Mouse (Mus musculus) frontal cortex, postnatal 10 days (tissue): ENCODE measurements around the gene Efna1.
A peak's percentile ranks its signal among the peaks of the same experiment; 100 is the strongest.

Source experiments
- DNase-seq, 2 experiments: peaks; one replicate each; pipeline ENCODE4 v3.0.0; 2022; ENCODE audit warnings: low spot score in 2 of 2, mixed read lengths in 1 of 2

The Efna1 gene

GRCm38 (mm10) chr3:89279153-89279890 is 1.6 kb downstream of the Efna1 start:
- peak in 1 of 2 experiments; percentile 60 for DNase-seq

DNA sequence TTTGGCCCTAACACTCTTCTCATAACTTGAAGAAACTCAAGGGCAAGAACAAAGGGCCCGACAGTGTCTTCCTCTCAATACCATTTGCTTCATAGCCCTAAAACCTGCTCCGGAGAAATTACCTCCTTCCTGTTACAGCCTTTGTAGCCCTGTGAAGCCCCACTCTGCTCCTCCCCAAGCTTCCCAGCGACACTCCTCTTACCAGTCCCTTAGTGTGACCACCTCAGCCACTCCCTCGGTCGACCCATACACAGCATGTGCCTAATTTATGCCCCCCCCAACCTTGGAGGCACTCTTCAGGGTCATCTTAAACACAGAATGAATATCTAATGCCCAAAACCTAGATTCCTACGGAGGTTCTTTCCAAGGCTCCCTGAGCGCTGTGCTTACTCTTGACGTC is 2.3 kb downstream of the Efna1 start:
- no peak for DNase-seq

DNA sequence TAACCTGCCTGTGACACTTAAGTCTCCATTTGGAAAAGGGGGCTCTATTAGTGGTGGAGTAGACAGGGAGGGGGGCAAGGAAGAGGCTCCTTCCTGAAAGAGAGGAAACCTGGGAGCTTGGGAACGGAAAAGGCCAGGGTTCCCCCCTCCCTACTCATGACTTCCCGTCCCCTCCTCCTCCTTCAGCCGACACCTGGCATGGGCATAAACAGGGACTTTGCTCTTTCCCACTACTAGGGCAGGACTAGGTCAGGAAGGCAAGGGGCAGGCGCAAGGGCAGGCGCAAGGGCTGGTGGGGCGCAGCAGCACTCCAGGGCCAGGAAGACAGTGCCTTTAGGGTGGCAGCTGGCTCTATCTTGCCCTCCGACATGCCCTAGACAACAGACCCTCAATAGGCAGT is 2.8 kb downstream of the Efna1 start:
- DNase-seq, result no peak

GRCm38 (mm10) chr3:89277281-89278021 is 3.5 kb downstream of the Efna1 start:
- DNase-seq, result no peak

GRCm38 (mm10) chr3:89276061-89276460 is 4.9 kb downstream of the Efna1 start:
- no peak for DNase-seq

DNA sequence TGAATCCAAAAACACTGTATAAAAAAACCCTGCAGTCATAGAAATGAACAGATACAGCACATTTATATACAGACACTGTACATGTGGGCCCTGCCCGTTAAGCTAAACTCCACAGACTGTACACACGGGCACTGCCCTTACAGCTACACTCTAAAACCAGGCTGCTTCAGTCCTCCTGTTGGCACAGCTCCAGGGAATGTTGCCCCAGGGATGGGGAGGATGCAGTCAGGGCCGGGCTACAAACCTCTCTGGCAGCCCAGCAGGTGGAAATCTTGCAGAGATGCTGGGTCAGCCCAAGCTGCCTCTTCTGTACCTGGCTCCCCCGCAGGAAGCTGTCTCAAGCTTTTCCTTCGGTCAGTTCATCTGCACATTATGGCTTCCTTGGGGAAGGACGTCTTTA is 9.2 kb downstream of the Efna1 start:
- no peak for DNase-seq

- DNase-seq, result peak in 1 of 2 experiments; percentile 31
These were observed 10.1 kb downstream of the Efna1 start for GRCm38 (mm10) chr3:89270891-89271290.

DNA sequence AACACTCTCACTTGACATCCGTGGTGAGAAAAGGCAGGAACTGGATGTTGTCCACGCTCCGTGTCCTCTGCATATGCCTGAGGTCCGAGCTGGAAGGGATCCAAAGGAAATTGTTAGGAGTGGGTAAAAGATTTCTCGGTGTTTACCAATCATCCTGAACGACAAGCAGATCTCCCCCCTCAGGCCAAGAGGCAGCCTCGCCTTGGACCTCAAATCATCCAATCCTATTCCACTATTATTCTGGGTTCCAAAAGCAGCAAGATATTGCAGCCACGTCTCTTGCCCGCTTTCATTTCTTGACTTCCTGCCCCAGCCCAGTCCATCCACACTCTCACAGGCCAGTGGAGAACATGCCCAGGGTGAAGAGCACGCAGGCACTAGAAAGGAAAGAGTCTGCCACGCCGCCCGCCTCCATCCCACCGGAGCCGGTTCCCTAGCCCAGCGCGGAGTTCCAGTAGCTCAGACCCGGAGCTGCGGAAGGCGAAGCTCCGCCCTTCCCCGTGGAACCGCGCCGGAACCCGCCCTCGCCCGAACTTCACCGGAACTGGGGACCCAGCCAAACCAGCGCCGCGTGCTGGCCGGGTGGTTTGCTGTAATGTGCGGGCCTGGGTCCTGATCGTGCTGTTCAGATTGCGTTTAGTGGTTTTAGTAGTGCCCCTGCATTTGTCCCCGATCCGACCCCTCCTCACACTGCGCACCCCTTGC is 10.7 kb downstream of the Efna1 start, which contains the start of gene Slc50a1:
Gene Slc50a1, minus strand, starts transcription at position 520 of the 705 bp plus-strand sequence.
- peak in 1 of 2 experiments; percentile 82 for DNase-seq

- DNase-seq, result no peak
These were observed 12.0 kb downstream of the Efna1 start for GRCm38 (mm10) chr3:89268916-89269315.

DNA sequence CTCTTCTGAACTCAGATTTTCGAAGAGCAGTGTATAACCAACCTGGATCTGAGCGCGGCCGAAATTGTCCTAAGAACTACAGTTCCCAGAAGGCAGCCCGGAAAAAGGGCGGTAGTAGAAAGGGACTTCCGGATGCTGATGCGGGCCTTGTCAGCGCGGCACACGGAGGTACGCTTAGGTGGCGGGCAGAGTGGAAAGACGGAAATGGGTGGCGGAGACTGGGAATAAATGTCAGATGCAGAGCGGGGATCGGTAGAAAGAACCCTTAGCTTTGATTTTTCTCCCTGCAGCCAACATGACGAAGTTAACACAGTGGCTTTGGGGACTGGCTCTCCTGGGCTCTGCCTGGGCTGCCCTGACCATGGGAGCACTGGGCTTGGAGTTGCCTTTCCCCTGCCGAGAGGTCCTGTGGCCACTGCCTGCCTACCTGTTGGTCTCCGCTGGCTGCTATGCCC is 14.5 kb downstream of the Efna1 start:
- peak; percentile 63 to 79 for DNase-seq

DNA sequence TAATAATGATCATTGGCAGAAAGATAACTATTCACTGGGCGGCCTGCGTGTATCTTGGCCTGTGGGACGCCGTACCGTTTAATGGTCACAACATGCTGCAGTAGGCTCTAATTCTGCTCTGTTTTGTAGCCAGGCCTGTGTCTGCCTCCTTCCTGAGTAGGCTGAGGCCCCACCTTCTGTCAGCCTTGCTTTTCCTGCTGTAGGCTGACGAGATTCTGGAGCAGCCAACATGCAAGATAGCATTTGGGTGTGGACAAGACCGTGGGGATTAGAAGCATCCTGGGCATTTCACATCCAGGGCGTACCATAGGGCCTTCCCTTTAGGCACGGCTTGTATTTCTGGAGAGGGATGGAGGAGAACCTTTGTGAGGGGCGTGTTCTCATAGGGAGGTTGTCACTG is 18.5 kb downstream of the Efna1 start:
- DNase-seq, result no peak

DNA sequence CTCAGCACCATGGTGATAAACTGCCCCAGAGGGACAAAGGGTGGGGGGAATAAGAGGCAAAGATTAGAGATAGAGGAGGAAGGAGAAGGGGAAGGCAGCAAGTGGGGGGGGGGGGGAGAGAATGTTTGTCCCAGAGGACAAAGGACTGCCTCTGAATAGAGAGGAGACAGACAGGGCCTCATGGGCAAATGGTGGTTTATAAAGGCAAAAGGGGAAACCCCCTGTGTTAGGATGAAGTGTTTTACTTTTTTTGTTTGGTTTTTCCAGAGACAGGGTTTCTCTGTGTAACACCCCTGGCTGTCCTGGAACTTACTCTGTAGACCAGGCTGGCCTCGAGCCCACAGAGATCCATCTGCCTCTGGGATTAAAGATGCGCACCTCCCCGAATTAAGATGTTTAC is 20.7 kb downstream of the Efna1 start:
- DNase-seq, result no peak

DNA sequence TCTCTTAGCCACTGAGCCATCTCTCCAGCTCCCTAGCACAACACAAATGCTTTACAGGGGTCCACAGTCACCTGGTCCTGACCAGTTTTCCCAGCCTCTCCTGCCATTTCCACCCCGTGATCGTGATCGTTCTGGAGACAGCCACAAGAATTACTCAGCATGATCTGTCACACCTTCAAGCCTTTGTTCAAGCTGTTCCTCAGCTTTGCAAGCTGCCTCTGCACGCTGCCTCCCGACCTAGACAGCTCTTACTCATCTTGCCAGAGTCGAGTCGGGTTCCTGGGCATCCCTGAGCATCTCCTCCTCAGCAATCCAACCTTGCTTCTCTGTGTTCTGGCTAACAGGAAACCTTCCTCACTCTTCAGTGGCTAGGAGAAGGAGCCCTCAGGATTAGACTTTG is 21.9 kb downstream of the Efna1 start, which contains the start of gene Dpm3:
Gene Dpm3, plus strand, starts transcription at position 283 of the 400 bp plus-strand sequence.
- DNase-seq, result no peak

GRCm38 (mm10) chr3:89256177-89256576 is 24.8 kb downstream of the Efna1 start:
- no peak for DNase-seq

- DNase-seq, result no peak
These were observed 25.9 kb downstream of the Efna1 start for GRCm38 (mm10) chr3:89254994-89255393.

- no peak for DNase-seq
These were observed 29.5 kb downstream of the Efna1 start for GRCm38 (mm10) chr3:89251365-89251895.

- no peak for DNase-seq
These were observed 30.4 kb downstream of the Efna1 start for GRCm38 (mm10) chr3:89250435-89251040.

GRCm38 (mm10) chr3:89247466-89247865 is 33.5 kb downstream of the Efna1 start:
- no peak for DNase-seq

GRCm38 (mm10) chr3:89246261-89247100 is 34.5 kb downstream of the Efna1 start, which contains the start of gene Trim46:
Trim46 (minus strand) TSS chr3:89246309.
- DNase-seq, result peak; percentile 88 to 89

DNA sequence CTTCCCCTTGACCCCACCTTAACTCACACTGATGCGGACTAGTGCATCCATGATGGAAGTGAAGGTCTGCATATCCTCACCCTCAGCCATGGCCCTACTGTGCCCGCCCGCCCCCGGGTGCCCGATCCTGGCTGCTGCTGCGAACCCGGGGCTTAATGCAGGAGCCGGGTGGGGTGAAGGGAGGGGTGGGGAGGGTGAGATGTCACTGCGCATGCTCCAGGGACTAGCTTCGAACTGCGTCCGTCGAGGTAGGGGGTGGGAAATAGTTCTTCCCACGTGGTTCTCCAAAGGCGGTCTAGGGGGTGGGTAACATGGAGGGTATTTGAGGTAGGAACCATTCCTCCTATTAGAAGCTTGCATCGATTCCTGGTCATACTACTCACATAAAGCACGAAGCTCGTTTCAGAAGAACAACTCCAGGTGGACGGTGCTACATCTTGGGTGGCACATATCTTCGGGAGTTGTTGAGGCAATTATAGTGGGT is 35.2 kb downstream of the Efna1 start, which contains the start of gene Krtcap2:
Gene Krtcap2, plus strand, starts transcription at position 279 of the 484 bp plus-strand sequence.
- peak; percentile 73 to 81 for DNase-seq
